Mouse (Mus musculus) CH12.LX (cell line): ENCODE results near the gene Txndc11. TPM values are rescaled to one million over a fixed set of nuclear protein-coding genes. Genes with fewer than 3 reads are reported as not detected.

Experiments used
- DNase-seq: peaks from one replicate; pipeline ENCODE4 v3.0.0-alpha.2; 2013; ENCODE audit errors: extremely low read depth
- H3K27ac ChIP-seq: 2 replicates; pipeline ENCODE4 v1.5.1; 2012; ENCODE audit warnings: low read depth, mild to moderate bottlenecking, control low read depth, moderate library complexity; ENCODE audit not compliant: insufficient read depth
- H3K27me3 ChIP-seq: replicated peaks from 2 replicates; pipeline ENCODE3; 2012; ENCODE audit warnings: inconsistent platforms
- H3K36me3 ChIP-seq, 2 experiments: replicated peaks in 1 of 2; 2 replicates each; pipeline versions ENCODE3 to v1.6.1; 2012; ENCODE audit warnings: inconsistent platforms in 1 of 2, low read length in 1 of 2, mild to moderate bottlenecking in 1 of 2, mixed read lengths in 1 of 2, moderate library complexity in 1 of 2; ENCODE audit not compliant: control insufficient read depth in 1 of 2, insufficient read depth in 1 of 2
- H3K4me1 ChIP-seq, 2 experiments: 2 replicates each; pipeline ENCODE4 v1.6.1; 2012; ENCODE audit warnings: inconsistent platforms in 1 of 2, moderate library complexity in 1 of 2; ENCODE audit not compliant: insufficient read depth in 2 of 2, control insufficient read depth in 1 of 2
- H3K4me2 ChIP-seq: 2 replicates; pipeline ENCODE4 v1.6.1; 2012; ENCODE audit warnings: low read depth, mild to moderate bottlenecking, control low read depth; ENCODE audit not compliant: poor library complexity, insufficient read depth, severe bottlenecking
- H3K4me3 ChIP-seq, 3 experiments: fragments of 150-350 bp in 1 of 3; sonication (generic) in 1 of 3; replicated peaks in 1 of 3; 2 replicates each; pipeline versions ENCODE3 to v1.5.1; 2011 to 2012; ENCODE audit warnings: low read depth in 2 of 3, low read length in 2 of 3, mild to moderate bottlenecking in 2 of 3, moderate library complexity in 2 of 3, control low read depth in 1 of 3, improper control_type of control experiment in 1 of 3, inconsistent platforms in 1 of 3, mixed read lengths in 1 of 3; ENCODE audit not compliant: poor library complexity in 1 of 3
- H3K79me2 ChIP-seq: replicated peaks from 2 replicates; pipeline ENCODE4 v1.6.1; 2012; ENCODE audit warnings: mild to moderate bottlenecking, moderate library complexity; ENCODE audit not compliant: control insufficient read depth, poor library complexity, insufficient read depth, severe bottlenecking; ENCODE audit errors: extremely low read depth
- H3K9ac ChIP-seq: 2 replicates; pipeline ENCODE4 v1.6.1; 2012; ENCODE audit warnings: low read depth, mild to moderate bottlenecking, control low read depth, moderate library complexity; ENCODE audit not compliant: insufficient read depth
- H3K9me3 ChIP-seq: replicated peaks from 2 replicates; pipeline ENCODE3; 2012; ENCODE audit warnings: low read length, inconsistent platforms, mixed read lengths
- BHLHE40 ChIP-seq: IDR thresholded peaks from 2 replicates; pipeline ENCODE4 v1.6.1; 2011; ENCODE audit warnings: mild to moderate bottlenecking, low read depth, low read length, improper control_type of control experiment
- CHD1 ChIP-seq: IDR thresholded peaks from 2 replicates; pipeline ENCODE4 v1.6.1; 2012; ENCODE audit warnings: low read depth, low read length, improper control_type of control experiment, inconsistent platforms
- CHD2 ChIP-seq: IDR thresholded peaks from 2 replicates; pipeline ENCODE4 v1.6.1; 2011; ENCODE audit warnings: low read length, improper control_type of control experiment
- CTCF ChIP-seq, 2 experiments: IDR thresholded peaks in 1 of 2; conservative IDR thresholded peaks in 1 of 2; 2 replicates each; pipeline ENCODE4 v1.5.1; 2011 to 2012; ENCODE audit warnings: low read depth in 2 of 2, low read length in 2 of 2, improper control_type of control experiment in 1 of 2, inconsistent platforms in 1 of 2, mild to moderate bottlenecking in 1 of 2, moderate library complexity in 1 of 2
- ELF1 ChIP-seq: IDR thresholded peaks from 2 replicates; pipeline ENCODE4 v1.6.1; 2014; ENCODE audit warnings: low read depth, mild to moderate bottlenecking, inconsistent platforms, low read length, improper control_type of control experiment
- EP300 ChIP-seq: IDR thresholded peaks from 2 replicates; pipeline ENCODE4 v1.6.1; 2011; ENCODE audit warnings: low read length, improper control_type of control experiment
- ETS1 ChIP-seq: conservative IDR thresholded peaks from 2 replicates; pipeline ENCODE4 v1.6.1; 2012; ENCODE audit warnings: low read depth, mild to moderate bottlenecking, inconsistent platforms, low read length, improper control_type of control experiment, moderate library complexity
- GABPA ChIP-seq: IDR thresholded peaks from 2 replicates; pipeline ENCODE4 v1.6.1; 2012; ENCODE audit warnings: low read depth, low read length, improper control_type of control experiment, inconsistent platforms; ENCODE audit not compliant: insufficient replicate concordance
- HCFC1 ChIP-seq: IDR thresholded peaks from 2 replicates; pipeline ENCODE4 v1.6.1; 2012; ENCODE audit warnings: low read depth, mild to moderate bottlenecking, inconsistent platforms, low read length, improper control_type of control experiment
- IRF4 ChIP-seq: IDR thresholded peaks from 2 replicates; pipeline ENCODE4 v1.6.1; 2014; ENCODE audit warnings: low read depth, mild to moderate bottlenecking, inconsistent platforms, low read length, improper control_type of control experiment
- JUN ChIP-seq: IDR thresholded peaks from 2 replicates; pipeline ENCODE4 v1.6.1; 2011; ENCODE audit warnings: low read depth, mild to moderate bottlenecking, low read length, improper control_type of control experiment, moderate library complexity; ENCODE audit not compliant: insufficient read depth
- JUND ChIP-seq: conservative IDR thresholded peaks from 2 replicates; pipeline ENCODE4 v1.6.1; 2011; ENCODE audit warnings: low read depth, low read length, improper control_type of control experiment
- KAT2A ChIP-seq: IDR thresholded peaks from 2 replicates; pipeline ENCODE4 v1.6.1; 2012; ENCODE audit warnings: low read length, improper control_type of control experiment, inconsistent platforms; ENCODE audit not compliant: insufficient replicate concordance
- MAFK ChIP-seq: IDR thresholded peaks from 2 replicates; pipeline ENCODE4 v1.6.1; 2011; ENCODE audit warnings: low read length, improper control_type of control experiment; ENCODE audit not compliant: insufficient replicate concordance
- MAX ChIP-seq: IDR thresholded peaks from 2 replicates; pipeline ENCODE4 v1.6.1; 2011; ENCODE audit warnings: low read length, improper control_type of control experiment
- MAZ ChIP-seq: IDR thresholded peaks from 2 replicates; pipeline ENCODE4 v1.6.1; 2012; ENCODE audit warnings: low read depth, mild to moderate bottlenecking, inconsistent platforms, low read length, improper control_type of control experiment, moderate library complexity
- MEF2A ChIP-seq: IDR thresholded peaks from 2 replicates; pipeline ENCODE4 v1.6.1; 2014; ENCODE audit warnings: low read depth, mild to moderate bottlenecking, inconsistent platforms, low read length, improper control_type of control experiment, borderline replicate concordance
- MXI1 ChIP-seq: IDR thresholded peaks from 2 replicates; pipeline ENCODE4 v1.6.1; 2011; ENCODE audit warnings: mild to moderate bottlenecking, low read depth, low read length, improper control_type of control experiment
- MYC ChIP-seq: IDR thresholded peaks from 2 replicates; pipeline ENCODE4 v1.6.1; 2011; ENCODE audit warnings: low read depth, mild to moderate bottlenecking, improper control_type of control experiment, low read length
- NELFE ChIP-seq: IDR thresholded peaks from 2 replicates; pipeline ENCODE4 v1.6.1; 2011; ENCODE audit warnings: low read depth, low read length, improper control_type of control experiment
- RAD21 ChIP-seq: IDR thresholded peaks from 2 replicates; pipeline ENCODE4 v1.6.1; 2011; ENCODE audit warnings: low read depth, mild to moderate bottlenecking, low read length, improper control_type of control experiment, moderate library complexity
- SMC3 ChIP-seq: IDR thresholded peaks from 2 replicates; pipeline ENCODE4 v1.6.1; 2011; ENCODE audit warnings: low read depth, low read length, improper control_type of control experiment
- TBP ChIP-seq: conservative IDR thresholded peaks from 2 replicates; pipeline ENCODE4 v1.6.1; 2011; ENCODE audit warnings: low read depth, low read length, improper control_type of control experiment
- USF1 ChIP-seq: IDR thresholded peaks from 2 replicates; pipeline ENCODE4 v1.6.1; 2014; ENCODE audit warnings: low read depth, mild to moderate bottlenecking, inconsistent platforms, low read length, improper control_type of control experiment
- USF2 ChIP-seq: conservative IDR thresholded peaks from 2 replicates; pipeline ENCODE4 v1.6.1; 2011; ENCODE audit warnings: low read depth, low read length, improper control_type of control experiment
- ZC3H11A ChIP-seq: IDR thresholded peaks from 2 replicates; pipeline ENCODE4 v1.6.1; 2012; ENCODE audit warnings: low read depth, mild to moderate bottlenecking, inconsistent platforms, low read length, improper control_type of control experiment
- ZKSCAN1 ChIP-seq: IDR thresholded peaks from 2 replicates; pipeline ENCODE4 v1.6.1; 2012; ENCODE audit warnings: low read depth, inconsistent platforms, low read length, improper control_type of control experiment, borderline replicate concordance
- ZMIZ1 ChIP-seq: IDR thresholded peaks from 2 replicates; pipeline ENCODE4 v1.6.1; 2012; ENCODE audit warnings: low read depth, mild to moderate bottlenecking, inconsistent platforms, low read length, improper control_type of control experiment
- ZNF384 ChIP-seq: IDR thresholded peaks from 2 replicates; pipeline ENCODE4 v1.6.1; 2012; ENCODE audit warnings: low read depth, low read length, improper control_type of control experiment, inconsistent platforms
- dilution Hi-C: fragments of 300-500 bp; cut with MboI; formaldehyde crosslinking; loops from 2 replicates; pipeline ENCODE4 v1.14.3; 2020; ENCODE audit warnings: low sequenced_read_pairs; ENCODE audit not compliant: extremely low pct_unique_long_range_greater_than_20kb, extremely low pct_ligation_motif_present
- in situ Hi-C: fragments of 300-500 bp; cut with MboI; formaldehyde crosslinking; loops from 3 replicates; pipeline ENCODE4 v1.14.3; 2019; ENCODE audit warnings: low sequenced_read_pairs, low pct_ligation_motif_present, low pct_unique_long_range_greater_than_20kb, mixed read lengths
- polyA plus RNA-seq: library from polyadenylated mRNA; unstranded; fragments of >175 nt; gene quantifications from 2 replicates; pipeline ENCODE4 v1.2.1, GENCODE M21; 2012; ENCODE audit warnings: low read depth; ENCODE audit not compliant: insufficient read length
- total RNA-seq, 2 experiments: library from RNA; depleted of rRNA; stranded (reverse); fragments of 300-350 nt in 1 of 2; fragments of >200 nt in 1 of 2; gene quantifications; 2 replicates each; pipeline ENCODE4 v1.2.3; 2012 to 2014

Gene Txndc11
- total and polyA plus RNA-seq, 3 experiments: 40.6 to 63.2 (median 51.3) TPM

DNA sequence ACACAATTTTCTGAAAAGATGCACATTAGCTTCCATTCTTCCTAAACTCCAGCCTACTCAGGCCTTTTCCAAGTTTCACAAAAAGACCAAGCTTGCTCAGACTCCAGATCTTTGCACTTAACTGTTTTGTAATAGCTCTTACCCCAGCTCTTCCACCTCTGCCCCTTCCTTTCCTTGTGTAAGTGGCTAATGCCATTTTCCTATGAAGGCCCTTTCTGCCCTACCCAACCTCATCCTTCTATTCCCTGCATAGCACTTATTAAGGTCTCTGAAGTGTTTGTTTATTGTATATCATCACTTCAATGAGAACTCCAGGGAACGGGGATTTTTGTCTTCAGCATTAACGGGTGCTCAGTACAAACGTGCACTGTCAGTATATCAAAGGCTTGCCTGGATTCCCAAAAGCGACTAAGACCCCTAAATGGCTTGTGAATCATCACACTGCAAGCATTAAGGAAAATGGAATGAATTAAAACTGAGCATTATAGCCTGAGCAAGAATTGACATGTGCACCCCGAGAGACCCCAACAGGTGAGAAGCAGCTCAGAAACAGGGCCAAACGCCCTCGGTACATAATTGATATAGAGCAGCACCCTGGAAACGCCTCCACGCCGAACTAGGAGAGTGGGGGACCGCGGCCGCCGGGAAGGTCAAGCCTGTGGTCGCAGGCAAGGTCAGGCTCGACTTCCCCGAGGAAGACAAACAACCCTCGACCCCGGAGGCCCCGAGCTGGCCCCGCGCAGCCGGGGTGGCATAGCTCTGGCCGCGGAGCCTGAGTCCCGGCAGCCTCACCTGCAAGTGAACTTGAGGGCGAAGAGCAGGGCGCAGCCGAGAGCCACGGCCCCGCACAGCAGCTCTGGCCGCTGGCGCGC, 738 bp downstream of the Txndc11 start:
- Histone ChIP-seq H3K27me3 (no peaks in the 10 kb centered on the region), H3K79me2 (peaks cover 55% of the 10 kb centered on the region), H3K4me2 (peak overlapping the region; percentile 97), H3K36me3 (peaks cover 18 to 45% of the 10 kb centered on the region in 2 experiments), H3K4me3 (peak overlapping the region; percentile 76 to 98 (median 96)), H3K4me1 (peaks cover 3 to 53% of the 10 kb centered on the region in 2 experiments), H3K27ac (peak overlapping the region; percentile 54), H3K9me3 (no peaks in the 10 kb centered on the region), H3K9ac (peak overlapping the region; percentile 93)
- 0 out of 2 replicates have a peak, but pooled peaks have one; percentile 26 for TF ChIP-seq MEF2A
- TF ChIP-seq MAZ: no peak
- TF ChIP-seq CHD2: 0 out of 2 replicates have a peak, but pooled peaks have one; percentile 19
- TF ChIP-seq CHD1: 0 out of 2 replicates have a peak, but pooled peaks have one; percentile 60
- peak; percentile 10; the same call in 1 of the 2 replicates for TF ChIP-seq MAX
- no peak for TF ChIP-seq MYC
- DNase-seq: peak; percentile 19
- dilution Hi-C loops: no loop called here
- in situ Hi-C loops: no loop called here

GRCm38 (mm10) chr16:11132839-11133238, 1.6 kb downstream of the Txndc11 start:
- H3K4me3 ChIP-seq: peak overlapping the region; percentile 76 to 98 (median 96)
- H3K36me3 ChIP-seq: peaks cover 24 to 47% of the 10 kb centered on the region in 2 experiments
- in situ Hi-C loops: no loop called here
- H3K27ac ChIP-seq: no peak overlapping the region
- TF ChIP-seq USF1 (peak; percentile 41; the same call in 1 of the 2 replicates), MAZ (no peak), NELFE (no peak), ZMIZ1 (no peak), GABPA (no peak), EP300 (no peak), JUN (no peak), JUND (no peak), TBP (no peak), RAD21 (no peak), ETS1 (no peak), SMC3 (no peak), MAX (no peak), BHLHE40 (peak; percentile 70), USF2 (peak; percentile 53), MAFK (no peak), MXI1 (peak; percentile 48; the same call in 1 of the 2 replicates), IRF4 (no peak), KAT2A (no peak), CHD2 (no peak), CTCF (conservative IDR thresholded peaks at IDR 0.05 in 1 of 2, IDR thresholded peaks at IDR 0.05 in 1 of 2; ENCODE audit: low read depth in 2 of 2, low read length in 2 of 2) (no peak), ZC3H11A (no peak), ZNF384 (no peak), CHD1 (no peak), ELF1 (no peak), HCFC1 (no peak), ZKSCAN1 (no peak)
- no peaks in the 10 kb centered on the region for H3K27me3 ChIP-seq
- H3K4me1 ChIP-seq: peaks cover 3 to 61% of the 10 kb centered on the region in 2 experiments
- H3K9ac ChIP-seq: peak overlapping the region; percentile 93
- H3K9me3 ChIP-seq: no peaks in the 10 kb centered on the region
- dilution Hi-C loops: no loop called here
- DNase-seq: peak; percentile 28
- peak overlapping the region; percentile 97 for H3K4me2 ChIP-seq
- H3K79me2 ChIP-seq: peaks cover 64% of the 10 kb centered on the region
